Mouse (Mus musculus) heart, postnatal 0 days (tissue): ENCODE results near the gene Serpina3g. TPM values are rescaled to one million over a fixed set of nuclear protein-coding genes. Genes with fewer than 3 reads are reported as not detected.
"Not testable (repeated sequence)": the region's sequence is repeated elsewhere in the genome, so short reads cannot be mapped to it uniquely, and the experiment has no call there.

ENCODE experiments used
- ATAC-seq: fragments of 200-750 bp; cut with Nextera tagmentation; 2 replicates; pipeline ENCODE4 v1.8.0; 2017; ENCODE audit warnings: low read depth, moderate number of reproducible peaks, moderate library complexity; ENCODE audit not compliant: insufficient read depth
- DNase-seq: peaks from one replicate; pipeline ENCODE4 v3.0.0-alpha.2; 2016; ENCODE audit warnings: low spot score
- H3K27ac ChIP-seq: fragments of 300-500 bp; sonication (generic); 2 replicates; pipeline ENCODE4 v1.5.1; 2014; ENCODE audit warnings: low read depth, mild to moderate bottlenecking
- H3K27me3 ChIP-seq: fragments of 300-500 bp; sonication (generic); 2 replicates; pipeline ENCODE4 v1.6.1; 2014; ENCODE audit warnings: low read length, mixed read lengths; ENCODE audit not compliant: control insufficient read depth, insufficient read depth
- H3K36me3 ChIP-seq: fragments of 300-500 bp; sonication (generic); replicated peaks from 2 replicates; pipeline ENCODE4 v1.6.1; 2014; ENCODE audit warnings: low read length, mixed read lengths; ENCODE audit not compliant: control insufficient read depth, insufficient read depth
- H3K4me1 ChIP-seq: fragments of 300-500 bp; sonication (generic); 2 replicates; pipeline ENCODE4 v1.6.1; 2014; ENCODE audit warnings: antibody characterized with exemption; ENCODE audit not compliant: control insufficient read depth, insufficient read depth
- H3K4me2 ChIP-seq: fragments of 300-500 bp; sonication (generic); 2 replicates; pipeline ENCODE4 v1.6.1; 2014; ENCODE audit warnings: low read depth, mild to moderate bottlenecking, low read length, moderate library complexity
- H3K4me3 ChIP-seq: fragments of 300-500 bp; sonication (generic); 2 replicates; pipeline ENCODE4 v1.5.1; 2014; ENCODE audit warnings: low read depth, low read length
- H3K9ac ChIP-seq: fragments of 300-500 bp; sonication (generic); replicated peaks from 2 replicates; pipeline ENCODE4 v1.6.1; 2014; ENCODE audit warnings: low read depth, low read length, mixed read lengths
- H3K9me3 ChIP-seq: fragments of 300-500 bp; sonication (generic); replicated peaks from 2 replicates; pipeline ENCODE4 v1.6.1; 2016; ENCODE audit warnings: low read length; ENCODE audit not compliant: control insufficient read depth
- CTCF ChIP-seq: IDR thresholded peaks from 2 replicates; pipeline ENCODE4 v1.5.1; 2016; ENCODE audit warnings: antibody characterized with exemption, control low read depth, low read depth
- EP300 ChIP-seq: IDR thresholded peaks from 2 replicates; pipeline ENCODE4 v1.6.1; 2016; ENCODE audit warnings: antibody characterized with exemption, low read depth
- WGBS: fragments of 180-500 bp; shearing (Covaris S2); extraction: QIAGEN DNeasy Blood & Tissue Kit; methylation state at CpG from one replicate; pipeline ENCODE4 v1.1.7; 2014; 5-methylcytosine and 5-hydroxymethylcytosine counted together
- polyA plus RNA-seq: library from polyadenylated mRNA; unstranded; fragments of >200 nt; fragmentation: Nextera tagmentation; extraction: Ambion mirVana; gene quantifications from 2 replicates; pipeline ENCODE4 v1.2.1, GENCODE M21; 2015
- total RNA-seq: library from RNA; depleted of rRNA; stranded (reverse); fragments of >200 nt; gene quantifications from 2 replicates; pipeline ENCODE4 v1.2.3, GENCODE M21; 2014; ENCODE audit warnings: low replicate concordance

Serpina3g gene
- total and polyA plus RNA-seq, 2 experiments from 2014 or later = 3.3 to 12.6 TPM

DNA sequence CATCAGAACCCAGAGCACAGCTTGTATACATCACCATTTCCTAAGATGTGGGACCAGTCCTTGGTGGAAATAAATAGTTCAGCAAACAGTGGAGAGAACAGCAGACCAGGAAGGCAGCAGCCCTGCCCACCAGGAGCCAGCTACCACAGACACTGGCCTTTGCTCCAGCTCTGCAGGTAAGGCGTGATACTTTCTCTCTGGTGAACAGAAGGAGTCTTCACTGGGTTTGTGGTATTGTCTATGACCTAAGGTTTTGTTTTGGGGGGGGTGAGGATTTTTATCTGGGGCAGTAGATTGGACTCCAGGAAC lies 21.6 kb upstream of the Serpina3g start, which contains the start of gene Serpina3f:
Serpina3f (plus strand) TSS at position 100 of the 309 bp plus-strand sequence.
- no peak for DNase-seq
- WGBS = 71% methylated on average over 1 of the region's 1 CpGs
- H3K4me3 ChIP-seq = no peak within 1 kb of the TSS
- no peaks in the 10 kb centered on the region for H3K4me1 ChIP-seq
- H3K9ac ChIP-seq = no peak within 1 kb of the TSS
- no peaks in the 10 kb centered on the region for H3K9me3 ChIP-seq
- no peaks in the 10 kb centered on the region for H3K27me3 ChIP-seq
- no peak within 1 kb of the TSS for H3K27ac ChIP-seq
- no peak for TF ChIP-seq EP300
- TF ChIP-seq CTCF = no peak
- H3K4me2 ChIP-seq = no peak within 1 kb of the TSS
- no peaks in the 10 kb centered on the region for H3K36me3 ChIP-seq
- no peak for ATAC-seq

DNA sequence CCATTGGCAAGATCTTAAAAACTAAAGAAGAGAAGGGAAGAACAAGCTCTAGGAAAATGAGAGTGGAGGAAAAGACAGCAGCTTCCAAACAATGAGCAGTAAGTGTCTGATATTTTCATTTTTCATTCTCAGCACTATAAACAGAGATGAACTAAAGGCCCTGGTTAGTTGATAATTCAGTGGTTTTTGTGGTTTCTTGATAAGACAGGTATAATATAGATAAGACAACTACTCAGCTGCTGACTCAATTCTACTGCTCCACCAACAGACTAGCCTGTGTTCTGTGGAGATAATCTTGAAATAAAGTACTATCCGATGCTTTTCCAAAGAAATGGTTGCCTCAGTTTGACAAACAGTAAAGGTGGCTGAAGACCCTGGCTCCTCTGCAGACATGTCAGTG lies 20.8 kb upstream of the Serpina3g start:
- Histone ChIP-seq H3K4me2 (no peak overlapping the region), H3K4me3 (no peak overlapping the region), H3K4me1 (no peaks in the 10 kb centered on the region), H3K27ac (no peak overlapping the region), H3K36me3 (no peaks in the 10 kb centered on the region), H3K27me3 (no peaks in the 10 kb centered on the region), H3K9ac (no peak overlapping the region), H3K9me3 (no peaks in the 10 kb centered on the region)
- DNase-seq = no peak
- no peak for ATAC-seq
- 73% methylated on average over 1 of the region's 1 CpGs for WGBS
- no peak for TF ChIP-seq EP300
- no peak for TF ChIP-seq CTCF

DNA sequence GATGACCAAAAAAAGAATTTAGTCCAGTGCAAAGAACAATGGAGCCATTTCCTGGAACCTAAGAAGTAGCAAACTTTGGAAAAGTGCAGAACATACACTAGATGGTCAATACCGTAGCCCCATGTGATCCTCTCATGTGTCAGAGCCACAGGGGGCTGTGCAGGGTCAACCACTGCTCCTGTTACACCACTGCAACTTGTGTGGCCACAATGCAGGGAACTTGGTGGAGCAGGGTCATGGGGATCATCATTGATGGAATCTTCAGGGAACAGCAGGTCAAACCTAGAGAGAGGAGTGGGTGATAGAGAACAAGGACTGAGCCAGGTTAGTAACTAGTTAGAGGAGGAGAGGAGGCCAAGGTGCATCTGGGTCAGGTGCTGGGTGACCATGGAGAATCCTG lies 14.4 kb upstream of the Serpina3g start:
- no peaks in the 10 kb centered on the region for H3K4me1 ChIP-seq
- no peak for ATAC-seq
- TF ChIP-seq CTCF (no peak), EP300 (no peak)
- H3K9me3 ChIP-seq = no peaks in the 10 kb centered on the region
- H3K36me3 ChIP-seq = no peaks in the 10 kb centered on the region
- H3K4me2 ChIP-seq = no peak overlapping the region
- DNase-seq = no peak
- H3K9ac ChIP-seq = no peak overlapping the region
- no peak overlapping the region for H3K27ac ChIP-seq
- no peak overlapping the region for H3K4me3 ChIP-seq
- 44% methylated on average over 1 of the region's 1 CpGs for WGBS
- H3K27me3 ChIP-seq = no peaks in the 10 kb centered on the region

DNA sequence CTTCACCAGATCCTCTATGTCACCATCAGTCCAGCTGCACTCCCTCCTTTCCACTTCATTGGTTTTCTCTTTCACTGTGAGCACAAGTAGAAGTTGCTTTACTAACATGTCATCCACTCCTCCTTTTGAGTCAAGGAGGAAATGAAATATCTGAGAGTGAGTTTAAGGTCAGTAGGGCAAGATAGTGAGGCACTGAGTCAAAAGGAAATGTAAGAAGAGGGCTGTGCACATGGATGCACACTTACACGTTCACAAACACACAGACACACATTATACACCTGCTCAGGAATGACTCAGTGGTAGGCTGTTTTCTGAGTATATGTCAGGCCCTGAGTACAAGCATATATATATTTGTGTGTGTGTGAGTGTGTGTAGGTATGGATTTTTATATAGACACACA lies 12.4 kb upstream of the Serpina3g start:
- TF ChIP-seq CTCF (no peak), EP300 (no peak)
- Histone ChIP-seq H3K4me1 (no peaks in the 10 kb centered on the region), H3K9ac (no peak overlapping the region), H3K4me2 (no peak overlapping the region), H3K27me3 (no peaks in the 10 kb centered on the region), H3K36me3 (no peaks in the 10 kb centered on the region), H3K27ac (no peak overlapping the region), H3K4me3 (no peak overlapping the region), H3K9me3 (no peaks in the 10 kb centered on the region)
- 35% methylated on average over 1 of the region's 1 CpGs for WGBS
- no peak for ATAC-seq
- DNase-seq = no peak

DNA sequence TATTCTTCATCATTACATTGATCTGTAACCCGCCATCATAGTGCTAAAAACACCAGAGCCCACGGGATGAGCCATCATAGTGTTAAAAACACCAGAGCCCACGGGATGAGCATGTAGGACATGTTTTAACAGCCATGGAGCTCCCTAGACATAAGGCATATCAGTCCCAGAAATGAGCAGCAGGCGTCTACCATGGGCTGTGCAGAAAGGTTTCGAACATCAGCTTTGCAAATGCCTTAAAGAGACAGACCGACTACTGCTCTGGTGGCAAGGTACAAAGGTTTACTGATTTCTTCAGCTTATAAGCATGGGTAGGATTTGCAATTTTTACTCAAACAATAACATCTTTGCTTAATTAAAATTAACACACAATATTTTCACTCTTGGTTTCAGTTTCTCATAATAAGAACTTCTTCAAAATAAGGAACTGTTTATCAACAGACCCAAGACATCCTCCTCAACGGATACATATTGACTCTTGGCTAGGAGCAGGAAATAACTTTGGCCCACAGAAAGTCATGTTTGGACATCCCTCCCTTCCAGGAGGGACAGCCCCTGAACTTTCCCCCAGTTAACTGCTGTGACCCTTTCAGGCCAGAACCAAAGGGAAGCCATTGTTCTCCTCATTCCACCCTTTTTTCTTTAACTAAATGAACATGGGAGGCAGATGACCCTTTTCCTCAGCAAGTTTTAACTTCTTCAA lies 11.3 kb upstream of the Serpina3g start:
- Histone ChIP-seq H3K36me3 (no peaks in the 10 kb centered on the region), H3K4me1 (no peaks in the 10 kb centered on the region), H3K4me2 (no peak overlapping the region), H3K27ac (no peak overlapping the region), H3K27me3 (no peaks in the 10 kb centered on the region), H3K4me3 (no peak overlapping the region), H3K9me3 (no peaks in the 10 kb centered on the region), H3K9ac (no peak overlapping the region)
- ATAC-seq (no peak), DNase-seq (no peak)
- 56% methylated on average over 7 of the region's 7 CpGs for WGBS
- TF ChIP-seq CTCF (no peak), EP300 (no peak)

DNA sequence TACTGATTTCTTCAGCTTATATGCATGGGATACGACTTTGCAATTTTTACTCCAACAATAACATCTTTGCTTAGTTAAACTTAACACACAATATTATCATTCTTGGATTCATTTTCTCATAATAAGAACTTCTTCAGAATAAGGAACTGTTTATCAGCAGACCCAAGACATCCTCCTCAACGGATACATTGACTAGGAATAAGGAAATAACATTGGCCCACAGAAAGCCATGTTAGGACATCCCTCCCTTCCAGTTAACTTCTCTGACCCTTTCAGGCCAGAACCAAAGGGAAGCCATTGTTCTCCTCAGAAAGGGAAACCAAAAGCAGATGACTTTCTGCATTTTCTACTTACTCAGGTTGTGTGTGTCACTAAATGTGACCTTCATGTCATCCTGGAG lies 5.3 kb upstream of the Serpina3g start:
- 42% methylated on average over 2 of the region's 2 CpGs for WGBS
- no peaks in the 10 kb centered on the region for H3K9me3 ChIP-seq
- no peak for TF ChIP-seq CTCF
- no peak for TF ChIP-seq EP300
- H3K4me1 ChIP-seq = no peaks in the 10 kb centered on the region
- H3K9ac ChIP-seq = no peak overlapping the region
- ATAC-seq (no peak), DNase-seq (no peak)
- no peak overlapping the region for H3K27ac ChIP-seq
- H3K36me3 ChIP-seq = no peaks in the 10 kb centered on the region
- H3K27me3 ChIP-seq = no peaks in the 10 kb centered on the region
- H3K4me3 ChIP-seq = no peak overlapping the region
- no peak overlapping the region for H3K4me2 ChIP-seq

DNA sequence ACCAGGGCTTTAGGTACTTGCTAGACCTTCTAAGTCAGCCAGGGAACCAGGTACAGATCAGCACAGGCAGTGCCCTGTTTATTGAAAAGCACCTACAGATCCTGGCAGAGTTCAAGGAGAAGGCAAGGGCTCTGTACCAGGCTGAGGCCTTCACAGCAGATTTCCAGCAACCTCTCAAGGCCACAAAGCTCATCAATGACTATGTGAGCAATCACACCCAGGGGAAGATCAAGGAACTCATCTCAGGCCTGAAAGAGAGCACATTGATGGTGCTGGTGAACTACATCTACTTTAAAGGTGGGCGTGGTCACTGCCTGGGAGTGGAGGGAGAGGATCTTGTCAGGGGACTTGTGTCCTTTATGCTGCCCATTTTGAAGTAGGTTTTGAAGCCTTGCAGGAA lies 2.0 kb downstream of the Serpina3g start:
- not testable (repeated sequence) for H3K36me3 ChIP-seq
- WGBS = 62% methylated on average over 1 of the region's 1 CpGs

More for the DNA sequence above, 2.0 kb downstream of the Serpina3g start:
- H3K9me3 ChIP-seq, H3K27ac ChIP-seq, H3K4me2 ChIP-seq, H3K4me3 ChIP-seq, H3K27me3 ChIP-seq, H3K9ac ChIP-seq, ATAC-seq, DNase-seq, H3K4me1 ChIP-seq: not testable (repeated sequence)
